In genomic region chr2:143724101-143724500, GRCm38 (mm10) we compare ENCODE assay signal across 17 mouse cellular contexts.
DNase-seq lines count a peak whose midpoint lies in the region.
"Had no signal": no experiment of that assay in that cellular context is flagged by ENCODE, and none has a peak within 500 bp of the region (broad histone marks: within the 10 kb centered on the region; RNA-seq: fewer than 3 reads in every experiment).

No protein-coding gene starts in this region.

- DNase-seq in adrenal gland, adult (ENCODE audit: inconsistent age in 2 of 2, low spot score in 1 of 2), result peak; percentile 66 to 82
- no peak for DNase-seq in adrenal gland, adult 18-20 months (ENCODE audit: low spot score in 2 of 2)
- peak; percentile 51 for DNase-seq in heart, adult 11 months
- DNase-seq in heart, adult 9 months (ENCODE audit: low spot score in 2 of 2), result no peak
- DNase-seq in Muller cell, postnatal 12 days (ENCODE audit: inconsistent ontology term), result peak; percentile 17
- peak; percentile 39 to 59 for DNase-seq in adrenal gland, postnatal 36 days
- DNase-seq in cerebellum, postnatal 36 days, result no peak
- no peak for DNase-seq in right cerebral cortex, adult 18-20 months
- DNase-seq: cerebellum, adult 11-12 months; cerebellum, adult 8-10 months; cerebellum, postnatal 10 days; gastrocnemius, postnatal 10 days; gastrocnemius, postnatal 36 days; heart, postnatal 10 days; heart, postnatal 36 days; kidney, adult 11 months; kidney, adult 9 months had no signal

Comparison
In these comparisons a context has a peak if more than half of its experiments do, and no peak if none do; other contexts are left out.
1. DNase-seq: peak in adrenal gland, adult (2 of 2), heart, adult 11 months (single experiment), Muller cell, postnatal 12 days (single experiment) and adrenal gland, postnatal 36 days (2 of 2); none in adrenal gland, adult 18-20 months (0 of 2), heart, adult 9 months (0 of 2), cerebellum, postnatal 36 days (0 of 2) and right cerebral cortex, adult 18-20 months (single experiment).